Mouse (Mus musculus) midbrain, embryonic 15.5 days (tissue): ENCODE data around the gene Tipin. TPM values are rescaled to one million over a fixed set of nuclear protein-coding genes. Genes with fewer than 3 reads are reported as not detected.

Experiments used
- polyA plus RNA-seq: library from polyadenylated mRNA; unstranded; fragments of >200 nt; fragmentation: Nextera tagmentation; extraction: Ambion mirVana; gene quantifications from 2 replicates; pipeline ENCODE4 v1.2.1, GENCODE M21; 2015

Gene Tipin
- polyA plus RNA-seq, 1 experiment from 2014 or later: 57.0 TPM

Other genes with a start within 250 kb of the Tipin start
- not detected in 2 replicates for gene Lctl, start 164.4 kb upstream of the Tipin start, polyA plus RNA-seq
- 4.9 and 5.2 TPM in 2 replicates for gene Zwilch, start 108.5 kb upstream of the Tipin start, polyA plus RNA-seq
- 543 and 555 TPM in 2 replicates for gene Rpl4, start 108.2 kb upstream of the Tipin start, polyA plus RNA-seq
- gene Snapc5, start 102.3 kb upstream of the Tipin start, polyA plus RNA-seq: 33.9 and 36.6 TPM in 2 replicates
- gene Uchl4, start 46.4 kb upstream of the Tipin start, polyA plus RNA-seq: 2.6 and 2.7 TPM in 2 replicates
- 56.9 and 60.1 TPM in 2 replicates for gene Map2k1, start 27.9 kb upstream of the Tipin start, polyA plus RNA-seq
- gene Dis3l, start 59.7 kb downstream of the Tipin start, polyA plus RNA-seq: 22.8 and 25.5 TPM in 2 replicates
- 20.2 and 22.4 TPM in 2 replicates for gene Megf11, start 104.0 kb downstream of the Tipin start, polyA plus RNA-seq